Mouse (Mus musculus): ENCODE results near the gene Ndufs2. TPM values are rescaled to one million over a fixed set of nuclear protein-coding genes. Genes with fewer than 3 reads are reported as not detected.

Gene Ndufs2
- total RNA-seq, 2 experiments from 2014 or later, result 235 to 306 TPM

Other genes starting within 250 kb of the Ndufs2 start
- gene Fcgr4, start 232.5 kb downstream of the Ndufs2 start, total RNA-seq (2015), result 34.6 and 34.8 TPM in 2 replicates
- gene Fcgr4, start 232.5 kb downstream of the Ndufs2 start, total RNA-seq (2017), result 30.0 and 47.4 TPM in 2 replicates
- gene Fcgr3, start 186.5 kb downstream of the Ndufs2 start, total RNA-seq (2015), result 499 and 513 TPM in 2 replicates
- gene Fcgr3, start 186.5 kb downstream of the Ndufs2 start, total RNA-seq (2017), result 540 and 572 TPM in 2 replicates
- 0.91 and 1.0 TPM in 2 replicates for gene Cfap126, start 137.5 kb downstream of the Ndufs2 start, total RNA-seq (2015)
- gene Cfap126, start 137.5 kb downstream of the Ndufs2 start, total RNA-seq (2017), result 0.59 TPM in 1 of 2 replicates, not detected in the other
- gene Sdhc, start 100.8 kb downstream of the Ndufs2 start, total RNA-seq (2015), result 102 and 130 TPM in 2 replicates
- gene Sdhc, start 100.8 kb downstream of the Ndufs2 start, total RNA-seq (2017), result 34.5 and 43.0 TPM in 2 replicates
- gene Mpz, start 100.7 kb downstream of the Ndufs2 start, total RNA-seq (2015), result not detected in 2 replicates
- not detected in 2 replicates for gene Mpz, start 100.7 kb downstream of the Ndufs2 start, total RNA-seq (2017)
- gene Pcp4l1, start 55.1 kb downstream of the Ndufs2 start, total RNA-seq (2015), result 1.2 and 1.4 TPM in 2 replicates
- 0.44 and 0.73 TPM in 2 replicates for gene Pcp4l1, start 55.1 kb downstream of the Ndufs2 start, total RNA-seq (2017)
- not detected in 2 replicates for gene Nr1i3, start 37.4 kb downstream of the Ndufs2 start, total RNA-seq (2015)
- gene Nr1i3, start 37.4 kb downstream of the Ndufs2 start, total RNA-seq (2017), result 0.04 TPM in 2 replicates
- 7.3 and 8.2 TPM in 2 replicates for gene Tomm40l, start 28.9 kb downstream of the Ndufs2 start, total RNA-seq (2015)
- gene Tomm40l, start 28.9 kb downstream of the Ndufs2 start, total RNA-seq (2017), result 8.5 and 14.4 TPM in 2 replicates
- gene Apoa2, start 26.3 kb downstream of the Ndufs2 start, total RNA-seq (2015), result 0.87 TPM in 1 of 2 replicates, not detected in the other
- gene Apoa2, start 26.3 kb downstream of the Ndufs2 start, total RNA-seq (2017), result not detected in 2 replicates
- gene Fcer1g, start 17.0 kb downstream of the Ndufs2 start, total RNA-seq (2015), result 2,036 and 2,044 TPM in 2 replicates
- 995 and 1,060 TPM in 2 replicates for gene Fcer1g, start 17.0 kb downstream of the Ndufs2 start, total RNA-seq (2017)
- not detected in 2 replicates for gene Adamts4, start 967 bp downstream of the Ndufs2 start, total RNA-seq (2015)
- 0.12 TPM in 1 of 2 replicates, not detected in the other for gene Adamts4, start 967 bp downstream of the Ndufs2 start, total RNA-seq (2017)
- 17.8 and 20.4 TPM in 2 replicates for gene B4galt3, start 18.9 kb upstream of the Ndufs2 start, total RNA-seq (2015)
- gene B4galt3, start 18.9 kb upstream of the Ndufs2 start, total RNA-seq (2017), result 28.5 and 33.5 TPM in 2 replicates
- 26.5 and 27.4 TPM in 2 replicates for gene Ppox, start 29.8 kb upstream of the Ndufs2 start, total RNA-seq (2015)
- gene Ppox, start 29.8 kb upstream of the Ndufs2 start, total RNA-seq (2017), result 14.5 and 18.0 TPM in 2 replicates
- gene Usp21, start 36.6 kb upstream of the Ndufs2 start, total RNA-seq (2015), result 41.1 and 41.9 TPM in 2 replicates
- gene Usp21, start 36.6 kb upstream of the Ndufs2 start, total RNA-seq (2017), result 20.2 and 28.9 TPM in 2 replicates
- gene Ufc1, start 43.6 kb upstream of the Ndufs2 start, total RNA-seq (2015), result 95.3 and 105 TPM in 2 replicates
- 54.6 and 78.6 TPM in 2 replicates for gene Ufc1, start 43.6 kb upstream of the Ndufs2 start, total RNA-seq (2017)
- gene Dedd, start 77.8 kb upstream of the Ndufs2 start, total RNA-seq (2015), result 22.4 and 23.6 TPM in 2 replicates
- gene Dedd, start 77.8 kb upstream of the Ndufs2 start, total RNA-seq (2017), result 12.1 and 13.1 TPM in 2 replicates
- gene Nit1, start 94.3 kb upstream of the Ndufs2 start, total RNA-seq (2015), result 6.5 and 9.7 TPM in 2 replicates
- gene Nit1, start 94.3 kb upstream of the Ndufs2 start, total RNA-seq (2017), result 37.1 and 39.2 TPM in 2 replicates
- 26.1 and 38.4 TPM in 2 replicates for gene Pfdn2, start 94.3 kb upstream of the Ndufs2 start, total RNA-seq (2015)
- gene Pfdn2, start 94.3 kb upstream of the Ndufs2 start, total RNA-seq (2017), result 16.0 and 27.3 TPM in 2 replicates
- 0.09 TPM in 1 of 2 replicates, not detected in the other for gene Klhdc9, start 109.4 kb upstream of the Ndufs2 start, total RNA-seq (2015)
- 0.16 and 0.59 TPM in 2 replicates for gene Klhdc9, start 109.4 kb upstream of the Ndufs2 start, total RNA-seq (2017)
- gene Nectin4, start 118.7 kb upstream of the Ndufs2 start, total RNA-seq (2015), result 0.66 and 1.2 TPM in 2 replicates
- 1.3 and 2.1 TPM in 2 replicates for gene Nectin4, start 118.7 kb upstream of the Ndufs2 start, total RNA-seq (2017)
- 95.6 and 105 TPM in 2 replicates for gene Arhgap30, start 137.6 kb upstream of the Ndufs2 start, total RNA-seq (2015)
- gene Arhgap30, start 137.6 kb upstream of the Ndufs2 start, total RNA-seq (2017), result 231 and 235 TPM in 2 replicates
- gene Usf1, start 159.9 kb upstream of the Ndufs2 start, total RNA-seq (2015), result 23.0 and 27.0 TPM in 2 replicates
- gene Usf1, start 159.9 kb upstream of the Ndufs2 start, total RNA-seq (2017), result 76.7 and 80.1 TPM in 2 replicates
- 3.8 and 4.1 TPM in 2 replicates for gene Tstd1, start 167.5 kb upstream of the Ndufs2 start, total RNA-seq (2015)
- gene Tstd1, start 167.5 kb upstream of the Ndufs2 start, total RNA-seq (2017), result 0.61 and 5.1 TPM in 2 replicates
- gene F11r, start 186.1 kb upstream of the Ndufs2 start, total RNA-seq (2015), result 0.33 and 0.59 TPM in 2 replicates
- not detected in 2 replicates for gene F11r, start 186.1 kb upstream of the Ndufs2 start, total RNA-seq (2017)

All from megakaryocyte, adult 5-6 weeks (primary cell).